Mouse (Mus musculus): ENCODE results near the gene Csnk2a2. TPM values are rescaled to one million over a fixed set of nuclear protein-coding genes. Genes with fewer than 3 reads are reported as not detected.

The Csnk2a2 gene
- total RNA-seq (2023), result 10 to 100 TPM; 84.3 to 92.1 TPM

GRCm38 (mm10) chr8:95490006-95490405 lies at the start of gene Csnk2a2:
Gene Csnk2a2, minus strand, starts transcription at chr8:95490039.

DNA sequence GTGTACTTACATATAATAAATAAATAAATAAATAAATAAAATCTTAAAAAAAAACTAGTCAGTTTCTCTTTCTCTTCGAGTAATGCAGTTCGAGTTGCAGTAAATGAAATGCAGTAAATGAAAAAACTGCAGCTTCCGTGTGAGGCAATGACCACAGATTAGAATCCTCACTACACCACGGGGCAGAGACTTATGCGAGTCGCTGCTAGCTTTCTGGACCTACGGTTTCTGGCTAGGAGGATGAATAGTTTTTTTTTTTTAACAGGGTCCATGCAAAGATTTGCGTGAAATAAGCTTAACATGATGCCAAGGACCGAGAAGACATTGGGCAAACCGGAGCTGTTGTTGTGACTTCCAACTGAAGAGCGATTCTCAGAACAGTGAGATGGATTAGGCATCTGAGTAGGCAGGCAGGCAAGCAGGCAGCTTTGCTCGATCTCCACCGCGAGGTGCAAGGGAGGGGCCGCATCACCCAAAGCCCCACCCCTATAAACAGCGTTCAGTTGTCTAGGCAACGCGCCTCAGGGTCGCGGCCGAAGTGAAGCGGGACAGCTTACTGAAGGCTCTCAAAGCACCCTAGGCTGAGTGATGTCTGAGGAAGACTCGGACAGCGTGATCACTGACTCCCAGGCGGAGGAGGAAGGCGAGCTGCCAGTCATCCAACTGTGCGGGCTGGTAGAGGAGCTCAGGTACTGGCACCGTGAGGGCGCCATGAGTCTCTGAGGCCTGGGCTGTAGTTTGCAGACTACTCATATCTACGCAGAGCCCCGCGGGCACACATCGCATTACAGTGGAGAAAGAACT lies 43.9 kb upstream of the Csnk2a2 start, which contains the start of gene Ccdc113:
Gene Ccdc113, plus strand, starts transcription at position 502 of the 804 bp plus-strand sequence.

DNA sequence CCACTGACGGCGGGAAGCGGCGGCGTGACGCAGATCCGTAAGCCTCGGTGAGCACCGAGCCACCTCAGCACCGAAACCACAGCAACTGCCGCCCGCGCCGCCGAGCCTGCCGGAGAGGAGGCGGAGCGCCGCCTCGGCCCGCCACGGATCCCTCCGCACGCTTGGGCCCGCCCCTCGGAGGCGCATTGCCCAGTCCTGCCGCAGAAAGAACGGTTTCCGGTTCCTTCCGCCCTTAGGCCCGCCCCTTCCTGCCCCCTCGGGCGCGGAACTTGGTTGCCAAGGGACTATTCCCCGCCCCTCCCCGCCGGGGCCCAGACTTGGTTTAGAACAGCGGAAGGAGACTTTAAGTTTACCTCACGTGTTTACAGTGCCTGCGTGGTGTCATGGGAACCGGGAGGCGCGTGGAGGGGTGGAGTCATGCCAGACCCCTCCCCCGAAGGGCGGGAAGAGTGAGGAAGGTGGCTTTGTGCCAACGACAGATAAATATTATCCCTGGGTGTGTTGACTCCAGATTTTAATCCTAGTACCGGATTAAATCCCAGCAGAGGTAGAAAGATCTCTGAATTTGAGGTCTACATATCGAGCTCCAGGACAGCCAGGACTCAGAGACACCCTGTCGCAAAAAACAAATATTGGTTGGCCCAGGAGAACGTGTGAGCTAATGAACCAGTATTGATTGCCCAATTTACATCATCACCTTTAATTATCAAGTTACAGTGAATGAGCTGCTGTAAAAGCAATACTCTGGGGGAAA lies 55.0 kb downstream of the Csnk2a2 start, which contains the start of gene Cfap20:
Gene Cfap20, minus strand, starts transcription at position 184 of the 754 bp plus-strand sequence.

Other genes starting within 250 kb of the Csnk2a2 start
- gene Cngb1, start 183.5 kb downstream of the Csnk2a2 start, total RNA-seq (2023), result not detected
- not detected for gene Tepp, start 179.5 kb downstream of the Csnk2a2 start, total RNA-seq (2023)
- 10 to 100 TPM; 25.2 to 26.2 TPM for gene Zfp319, start 158.1 kb downstream of the Csnk2a2 start, total RNA-seq (2023)
- gene Usb1, start 157.8 kb downstream of the Csnk2a2 start, total RNA-seq (2023), result 10 to 100 TPM; 53.7 to 58.1 TPM
- under 1 TPM in 1 of 2 experiments, not detected in 1; 0.21 TPM for gene Mmp15, start 137.8 kb downstream of the Csnk2a2 start, total RNA-seq (2023)
- 100 to 1,000 TPM in 1 of 2 experiments, 10 to 100 TPM in 1; 97.6 to 101 TPM for gene Cfap20, start 55.2 kb downstream of the Csnk2a2 start, total RNA-seq (2023)
- gene Ccdc113, start 44.0 kb upstream of the Csnk2a2 start, total RNA-seq (2023), result not detected
- not detected for gene Prss54, start 86.3 kb upstream of the Csnk2a2 start, total RNA-seq (2023)
- 1 to 10 TPM; 4.8 to 6.0 TPM for gene Gins3, start 143.4 kb upstream of the Csnk2a2 start, total RNA-seq (2023)
- gene Ndrg4, start 186.9 kb upstream of the Csnk2a2 start, total RNA-seq (2023), result under 1 TPM in 1 of 2 experiments, not detected in 1; 0.56 TPM
- gene Setd6, start 225.8 kb upstream of the Csnk2a2 start, total RNA-seq (2023), result 10 to 100 TPM; 30.0 to 40.3 TPM